Mouse (Mus musculus) neural tube, embryonic 10.5 days (tissue): ENCODE data around the gene Gm17654.
"Not testable (repeated sequence)": the region's sequence is repeated elsewhere in the genome, so short reads cannot be mapped to it uniquely, and the experiment has no call there.

Source experiments
- DNase-seq: peaks from one replicate; pipeline ENCODE4 v3.0.0-alpha.2; 2017; ENCODE audit warnings: low spot score; ENCODE audit errors: extremely low spot score

Gm17654 gene

GRCm38 (mm10) chr14:43579046-43579445, at the start of gene Gm17654:
Gene Gm17654 (minus strand): TSS chr14:43579146.
- not testable (repeated sequence) for DNase-seq

- DNase-seq, result not testable (repeated sequence)
Measured at GRCm38 (mm10) chr14:43607913-43608312, 29.0 kb upstream of the Gm17654 start, which contains the start of gene Gm10375. Gene Gm10375 (minus strand): TSS chr14:43608013.

- DNase-seq, result not testable (repeated sequence)
Measured at GRCm38 (mm10) chr14:43577969-43578368, 977 bp downstream of the Gm17654 start.

GRCm38 (mm10) chr14:43552271-43552670, 26.7 kb downstream of the Gm17654 start:
- not testable (repeated sequence) for DNase-seq

- not testable (repeated sequence) for DNase-seq
Measured at GRCm38 (mm10) chr14:43546281-43546680, 32.7 kb downstream of the Gm17654 start.

- not testable (repeated sequence) for DNase-seq
Measured at GRCm38 (mm10) chr14:43543276-43543675, 35.7 kb downstream of the Gm17654 start, which contains the start of gene Gm5799. Gene Gm5799 (plus strand): TSS chr14:43543576.

GRCm38 (mm10) chr14:43538144-43538543, 40.8 kb downstream of the Gm17654 start:
- not testable (repeated sequence) for DNase-seq

GRCm38 (mm10) chr14:43532387-43532786, 46.6 kb downstream of the Gm17654 start:
- peak; percentile 31 for DNase-seq

GRCm38 (mm10) chr14:43532011-43532383, 46.9 kb downstream of the Gm17654 start:
- not testable (repeated sequence) for DNase-seq

GRCm38 (mm10) chr14:43531052-43532010, 47.6 kb downstream of the Gm17654 start:
- peak; percentile 27 for DNase-seq
